15 mouse cellular contexts compared by ENCODE assay signal in the genomic region with DNA sequence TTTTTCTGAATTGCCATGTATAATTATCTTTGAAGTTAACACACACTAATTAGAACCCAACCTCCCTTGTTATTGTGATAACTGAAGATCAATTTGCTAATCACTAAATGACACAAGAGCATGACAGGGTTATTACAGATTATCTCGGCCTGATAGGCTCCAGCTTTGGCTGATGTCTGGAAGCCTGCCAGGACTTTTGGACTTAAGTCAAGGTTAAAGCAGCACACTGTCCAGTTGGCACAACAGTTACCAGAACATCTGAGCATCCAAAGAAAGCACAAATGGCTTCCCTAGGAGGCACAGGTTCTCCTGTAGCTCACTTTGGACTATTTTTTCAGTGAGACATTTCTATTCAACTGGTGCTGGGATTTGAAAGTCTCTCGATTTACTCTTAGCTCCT.
A peak's percentile ranks its signal among the peaks of the same experiment; 100 is the strongest.
DNase-seq lines count a peak whose midpoint lies in the region; ATAC-seq and TF ChIP-seq lines count a peak whose summit lies in the region.
"Had no signal": no experiment of that assay in that cellular context is flagged by ENCODE, and none has a peak within 500 bp of the region (broad histone marks: within the 10 kb centered on the region; RNA-seq: fewer than 3 reads in every experiment).

No protein-coding gene starts in this region.

- no peak overlapping the region for H3K4me3 ChIP-seq in intestine, embryonic 16.5 days (ENCODE audit: low read length)
- no peak overlapping the region for H3K4me3 ChIP-seq in intestine, postnatal 0 days (ENCODE audit: low read depth, low read length)
- H3K4me3 ChIP-seq: forebrain, embryonic 13.5 days; limb, embryonic 13.5 days; neural tube, embryonic 12.5 days had no signal

- H3K4me2 ChIP-seq in intestine, embryonic 16.5 days (ENCODE audit: low read depth, low read length) = no peak overlapping the region
- no peak overlapping the region for H3K4me2 ChIP-seq in intestine, postnatal 0 days (replicated peaks; ENCODE audit: low read depth)
- H3K4me2 ChIP-seq: forebrain, embryonic 13.5 days; limb, embryonic 13.5 days; neural tube, embryonic 12.5 days had no signal

- no peaks in the 10 kb centered on the region for H3K4me1 ChIP-seq in intestine, embryonic 16.5 days (ENCODE audit: control insufficient read depth, insufficient read depth, low read length)
- no peaks in the 10 kb centered on the region for H3K4me1 ChIP-seq in intestine, postnatal 0 days (replicated peaks; ENCODE audit: control insufficient read depth, insufficient read depth, low read length)
- H3K4me1 ChIP-seq: limb, embryonic 13.5 days; neural tube, embryonic 12.5 days had no signal

- peak; percentile 80 to 81 for DNase-seq in cerebellum, postnatal 14 days
- no peak for DNase-seq in cerebellum, adult 9-11 months
- peak; percentile 27 for DNase-seq in Muller cell, postnatal 12 days (ENCODE audit: inconsistent ontology term)
- peak; percentile 51 to 62 for DNase-seq in adrenal gland, postnatal 36 days
- DNase-seq: kidney, adult 11 months; kidney, postnatal 14 days; lung, postnatal 10 days; thymus, postnatal 25 days had no signal

- ATAC-seq in intestine, embryonic 16.5 days = peak; percentile 44; the same call in 1 of the 2 replicates
- ATAC-seq in intestine, postnatal 0 days = no peak
- no peak for ATAC-seq in activated CD4-positive, CD25-positive, alpha-beta regulatory T cell, adult 4 months
- ATAC-seq: forebrain, embryonic 13.5 days had no signal

- no peaks in the 10 kb centered on the region for H3K36me3 ChIP-seq in intestine, embryonic 16.5 days (ENCODE audit: control insufficient read depth, insufficient read depth, low read length)
- H3K36me3 ChIP-seq in intestine, postnatal 0 days (ENCODE audit: control insufficient read depth, insufficient read depth) = no peaks in the 10 kb centered on the region
- H3K36me3 ChIP-seq: limb, embryonic 13.5 days; neural tube, embryonic 12.5 days had no signal

- no peak overlapping the region for H3K9ac ChIP-seq in intestine, embryonic 16.5 days (ENCODE audit: low read depth, low read length)
- no peak overlapping the region for H3K9ac ChIP-seq in intestine, postnatal 0 days (ENCODE audit: low read depth, low read length)
- H3K9ac ChIP-seq: forebrain, embryonic 13.5 days; limb, embryonic 13.5 days; neural tube, embryonic 12.5 days had no signal

- no peaks in the 10 kb centered on the region for H3K9me3 ChIP-seq in intestine, embryonic 16.5 days (ENCODE audit: control insufficient read depth, low read length)
- no peaks in the 10 kb centered on the region for H3K9me3 ChIP-seq in intestine, postnatal 0 days (ENCODE audit: control insufficient read depth)
- H3K9me3 ChIP-seq: forebrain, embryonic 13.5 days; limb, embryonic 13.5 days; neural tube, embryonic 12.5 days had no signal

- no peak for TF ChIP-seq CTCF in intestine, postnatal 0 days (IDR thresholded peaks at IDR 0.05; ENCODE audit: low read depth)

- WGBS in intestine, embryonic 16.5 days = 75% methylated on average over 2 of the region's 2 CpGs
- WGBS in intestine, postnatal 0 days = 50% methylated on average over 2 of the region's 2 CpGs

- H3K27me3 ChIP-seq in intestine, embryonic 16.5 days (replicated peaks; ENCODE audit: control insufficient read depth, insufficient read depth, low read length) = no peaks in the 10 kb centered on the region
- H3K27me3 ChIP-seq in intestine, postnatal 0 days (replicated peaks; ENCODE audit: control insufficient read depth, insufficient read depth, low read length) = no peaks in the 10 kb centered on the region
- H3K27me3 ChIP-seq: CH12.LX; forebrain, embryonic 13.5 days; limb, embryonic 13.5 days; neural tube, embryonic 12.5 days had no signal

- H3K27ac ChIP-seq in intestine, embryonic 16.5 days (ENCODE audit: low read length) = no peak overlapping the region
- no peak overlapping the region for H3K27ac ChIP-seq in intestine, postnatal 0 days (ENCODE audit: low read depth, low read length)
- H3K27ac ChIP-seq: forebrain, embryonic 13.5 days; limb, embryonic 13.5 days; neural tube, embryonic 12.5 days had no signal
